Mouse (Mus musculus) testis, adult 2 months (tissue): ENCODE measurements around the gene Hist1h2ag.

Source experiments
- CTCF ChIP-seq: fragments of 200-500 bp; IDR thresholded peaks from 2 replicates; pipeline ENCODE4 v1.5.1; 2012; ENCODE audit warnings: low read depth, mild to moderate bottlenecking, inconsistent platforms, low read length, moderate library complexity; ENCODE audit not compliant: control insufficient read depth, insufficient read depth, insufficient replicate concordance
- POLR2A ChIP-seq: fragments of 200-500 bp; IDR thresholded peaks from 2 replicates; pipeline ENCODE4 v1.6.1; 2012; ENCODE audit warnings: low read depth, mild to moderate bottlenecking, inconsistent platforms, low read length, moderate library complexity; ENCODE audit not compliant: control insufficient read depth

DNA sequence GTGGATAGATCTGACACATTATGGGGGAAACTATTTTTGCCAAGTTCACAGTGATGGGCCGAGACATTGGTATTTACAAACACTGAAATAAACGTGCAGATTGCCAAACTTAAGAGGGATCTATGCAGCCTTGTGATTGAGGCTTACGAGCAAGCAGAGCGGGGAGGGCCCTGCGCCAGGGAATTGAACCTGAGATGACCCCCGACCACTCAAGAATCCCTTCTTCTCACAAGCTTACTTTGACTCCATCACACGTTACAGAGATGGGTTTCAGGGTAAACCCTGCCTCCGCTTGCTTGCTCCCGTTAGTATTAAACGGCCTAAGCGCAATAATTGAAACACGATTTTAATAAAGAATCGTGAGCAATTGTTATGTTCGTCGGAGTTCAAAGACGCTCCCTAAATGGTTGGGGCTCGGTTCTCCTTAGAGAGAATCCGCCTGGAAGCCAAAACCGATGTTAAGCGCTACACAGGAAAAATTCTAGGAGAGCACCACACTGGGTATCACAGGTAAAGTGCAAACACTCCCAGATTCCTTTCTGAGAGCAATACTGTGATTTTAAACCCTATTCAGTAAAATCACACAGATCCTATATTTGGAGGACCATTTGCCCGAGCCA is 45.4 kb downstream of the Hist1h2ag start:
- no peak for TF ChIP-seq CTCF
- no peak for TF ChIP-seq POLR2A
